In the genomic region with DNA sequence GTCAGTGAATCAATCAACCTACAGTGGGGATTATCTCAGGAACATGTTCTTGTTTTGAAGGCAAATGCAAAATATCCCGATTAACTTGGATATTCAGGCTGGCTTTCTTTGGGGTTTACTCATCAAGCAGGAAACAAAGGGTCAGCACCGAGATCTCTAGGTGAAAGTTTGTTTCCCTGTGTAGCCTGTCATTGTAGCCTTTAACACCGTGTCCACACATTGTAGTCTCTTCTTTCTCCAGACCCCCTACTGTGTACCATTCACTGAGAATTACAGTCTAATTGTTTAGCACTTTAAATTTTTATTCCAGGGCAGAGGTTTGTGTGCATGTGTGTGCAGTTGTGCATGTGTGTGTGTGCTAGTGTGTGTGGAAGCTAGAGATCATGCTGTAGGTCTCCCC, we compare ENCODE assay signal across 15 mouse cellular contexts. TPM values are rescaled to one million over a fixed set of nuclear protein-coding genes. Genes with fewer than 3 reads are reported as not detected.
"Had no signal": no experiment of that assay in that cellular context is flagged by ENCODE, and none has a peak within 500 bp of the region (broad histone marks: within the 10 kb centered on the region; RNA-seq: fewer than 3 reads in every experiment).

No protein-coding gene starts in this region.

- ATAC-seq: liver, embryonic 12.5 days had no signal

- H3K27ac ChIP-seq: left cerebral cortex, adult 2 months; liver, embryonic 12.5 days; midbrain, embryonic 12.5 days; neural tube, embryonic 15.5 days; stomach, embryonic 15.5 days had no signal

- DNase-seq: kidney, adult 8-10 months; kidney, postnatal 25 days; lung, embryonic 14.5 days; lung, postnatal 10 days; lung, postnatal 4 days; right cerebral cortex, postnatal 14 days; thymus, postnatal 36 days had no signal

- H3K27me3 ChIP-seq: liver, embryonic 12.5 days; neural tube, embryonic 15.5 days; stomach, embryonic 15.5 days had no signal

- H3K36me3 ChIP-seq: liver, embryonic 12.5 days; midbrain, embryonic 12.5 days; neural tube, embryonic 15.5 days; stomach, embryonic 15.5 days had no signal

- H3K4me3 ChIP-seq: left cerebral cortex, adult 2 months; limb, embryonic 10.5 days; liver, embryonic 12.5 days; midbrain, embryonic 12.5 days; myocyte; neural tube, embryonic 15.5 days; stomach, embryonic 15.5 days had no signal

- H3K4me1 ChIP-seq: liver, embryonic 12.5 days; stomach, embryonic 15.5 days had no signal

- H3K9me3 ChIP-seq: limb, embryonic 10.5 days; liver, embryonic 12.5 days; midbrain, embryonic 12.5 days; neural tube, embryonic 15.5 days; stomach, embryonic 15.5 days had no signal

- H3K4me2 ChIP-seq: liver, embryonic 12.5 days; lung, embryonic 14.5 days; midbrain, embryonic 12.5 days; neural tube, embryonic 15.5 days; stomach, embryonic 15.5 days had no signal

- H3K9ac ChIP-seq: liver, embryonic 12.5 days; lung, embryonic 14.5 days; midbrain, embryonic 12.5 days; neural tube, embryonic 15.5 days; stomach, embryonic 15.5 days had no signal

RNA-seq across cellular contexts. Expression of gene Prtg, which starts 19.3 kb away (rescaled TPM):
- total RNA-seq: megakaryocyte, adult 5-6 weeks had no signal
